Mouse (Mus musculus) heart, embryonic 16.5 days (tissue): Measurements from ENCODE around the gene Lrrc2. TPM values are rescaled to one million over a fixed set of nuclear protein-coding genes. Genes with fewer than 3 reads are reported as not detected.

Experiments used
- ATAC-seq: fragments of 200-750 bp; cut with Nextera tagmentation; replicated peaks from 2 replicates; pipeline ENCODE4 v1.8.0; 2017; ENCODE audit warnings: moderate number of reproducible peaks; ENCODE audit not compliant: insufficient read depth, low FRiP score; ENCODE audit errors: extremely low read depth
- H3K27ac ChIP-seq: fragments of 300-500 bp; sonication (generic); 2 replicates; pipeline ENCODE4 v1.5.1; 2014; ENCODE audit warnings: mild to moderate bottlenecking, low read length, control low read depth, moderate library complexity
- H3K27me3 ChIP-seq: fragments of 300-500 bp; sonication (generic); 2 replicates; pipeline ENCODE4 v1.6.1; 2014; ENCODE audit warnings: low read length, mixed read lengths; ENCODE audit not compliant: control insufficient read depth, insufficient read depth
- H3K36me3 ChIP-seq: fragments of 300-500 bp; sonication (generic); 2 replicates; pipeline ENCODE4 v1.6.1; 2014; ENCODE audit not compliant: control insufficient read depth, insufficient read depth
- H3K4me1 ChIP-seq: fragments of 300-500 bp; sonication (generic); 2 replicates; pipeline ENCODE4 v1.6.1; 2014; ENCODE audit warnings: low read length, mixed read lengths; ENCODE audit not compliant: control insufficient read depth, insufficient read depth
- H3K4me2 ChIP-seq: fragments of 300-500 bp; sonication (generic); 2 replicates; pipeline ENCODE4 v1.6.1; 2014; ENCODE audit warnings: low read depth, mild to moderate bottlenecking, control low read depth, low read length
- H3K4me3 ChIP-seq: fragments of 300-500 bp; sonication (generic); 2 replicates; pipeline ENCODE4 v1.5.1; 2014; ENCODE audit warnings: mild to moderate bottlenecking, control low read depth, low read length
- H3K9ac ChIP-seq: fragments of 300-500 bp; sonication (generic); 2 replicates; pipeline ENCODE4 v1.6.1; 2014; ENCODE audit warnings: low read length, control low read depth
- H3K9me3 ChIP-seq: fragments of 300-500 bp; sonication (generic); replicated peaks from 2 replicates; pipeline ENCODE4 v1.6.1; 2016; ENCODE audit warnings: low read length; ENCODE audit not compliant: control insufficient read depth
- WGBS: fragments of 180-500 bp; shearing (Covaris S2); extraction: QIAGEN DNeasy Blood & Tissue Kit; methylation state at CpG from one replicate; pipeline ENCODE4 v1.1.7; 2014; 5-methylcytosine and 5-hydroxymethylcytosine counted together
- polyA plus RNA-seq: library from polyadenylated mRNA; unstranded; fragments of >200 nt; fragmentation: Nextera tagmentation; extraction: Ambion mirVana; gene quantifications from 2 replicates; pipeline ENCODE4 v1.2.1, GENCODE M21; 2015

Gene Lrrc2
- polyA plus RNA-seq, 1 experiment from 2014 or later, result 8.6 TPM

DNA sequence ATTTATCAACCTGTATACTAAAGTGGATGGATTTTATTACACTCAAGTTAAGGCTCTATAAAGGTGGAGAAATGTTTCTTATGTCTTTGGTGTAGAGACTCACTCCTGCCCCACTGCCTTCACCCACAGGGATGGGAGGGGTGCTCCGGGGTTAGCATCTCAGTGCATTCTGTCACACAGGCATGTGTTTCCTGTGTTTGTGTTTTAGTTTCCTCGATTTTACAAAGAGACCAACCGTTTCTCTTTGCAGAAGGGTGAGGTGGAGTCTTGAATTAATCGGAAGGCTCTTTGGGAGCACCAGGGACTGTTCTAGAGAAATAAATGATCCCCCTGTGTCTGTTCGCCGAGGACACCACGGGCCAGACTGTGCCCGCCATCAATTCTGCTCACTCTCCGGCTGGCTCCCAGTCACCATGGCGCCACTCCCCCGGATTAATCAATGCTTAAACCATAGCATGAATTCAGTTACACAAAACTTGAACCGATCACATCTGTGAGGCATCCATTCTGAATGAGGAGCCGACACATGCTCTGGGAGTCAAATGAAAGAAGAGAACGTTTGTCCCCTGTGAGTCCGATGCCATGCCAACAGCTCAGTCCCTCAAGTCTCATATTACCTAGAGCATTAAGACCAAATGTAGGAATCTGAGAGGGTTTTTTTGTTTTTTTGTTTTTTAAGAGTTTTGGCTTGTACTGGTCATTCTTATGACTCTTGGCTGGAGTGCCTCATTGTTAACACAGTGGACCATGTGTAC, 30.5 kb upstream of the Lrrc2 start:
- no peak overlapping the region for H3K4me2 ChIP-seq
- no peaks in the 10 kb centered on the region for H3K36me3 ChIP-seq
- no peak for ATAC-seq
- H3K9me3 ChIP-seq, result no peaks in the 10 kb centered on the region
- WGBS, result 66% methylated on average over 15 of the region's 15 CpGs
- no peaks in the 10 kb centered on the region for H3K27me3 ChIP-seq
- no peak overlapping the region for H3K27ac ChIP-seq
- no peak overlapping the region for H3K9ac ChIP-seq
- H3K4me3 ChIP-seq, result no peak overlapping the region
- H3K4me1 ChIP-seq, result no peaks in the 10 kb centered on the region

GRCm38 (mm10) chr9:110922759-110923158, 28.6 kb upstream of the Lrrc2 start:
- no peak for ATAC-seq
- H3K9ac ChIP-seq, result no peak overlapping the region
- WGBS, result 10% methylated on average over 7 of the region's 7 CpGs
- no peaks in the 10 kb centered on the region for H3K27me3 ChIP-seq
- H3K9me3 ChIP-seq, result no peaks in the 10 kb centered on the region
- H3K27ac ChIP-seq, result no peak overlapping the region
- no peak overlapping the region for H3K4me3 ChIP-seq
- no peaks in the 10 kb centered on the region for H3K4me1 ChIP-seq
- H3K36me3 ChIP-seq, result no peaks in the 10 kb centered on the region
- no peak overlapping the region for H3K4me2 ChIP-seq

- 74% methylated on average over 6 of the region's 6 CpGs for WGBS
- Histone ChIP-seq H3K9ac (no peak overlapping the region), H3K4me2 (no peak overlapping the region), H3K4me3 (no peak overlapping the region), H3K4me1 (no peaks in the 10 kb centered on the region), H3K9me3 (no peaks in the 10 kb centered on the region), H3K27me3 (no peaks in the 10 kb centered on the region), H3K36me3 (no peaks in the 10 kb centered on the region), H3K27ac (no peak overlapping the region)
- no peak for ATAC-seq
Measured at GRCm38 (mm10) chr9:110931573-110931972, 19.8 kb upstream of the Lrrc2 start.

DNA sequence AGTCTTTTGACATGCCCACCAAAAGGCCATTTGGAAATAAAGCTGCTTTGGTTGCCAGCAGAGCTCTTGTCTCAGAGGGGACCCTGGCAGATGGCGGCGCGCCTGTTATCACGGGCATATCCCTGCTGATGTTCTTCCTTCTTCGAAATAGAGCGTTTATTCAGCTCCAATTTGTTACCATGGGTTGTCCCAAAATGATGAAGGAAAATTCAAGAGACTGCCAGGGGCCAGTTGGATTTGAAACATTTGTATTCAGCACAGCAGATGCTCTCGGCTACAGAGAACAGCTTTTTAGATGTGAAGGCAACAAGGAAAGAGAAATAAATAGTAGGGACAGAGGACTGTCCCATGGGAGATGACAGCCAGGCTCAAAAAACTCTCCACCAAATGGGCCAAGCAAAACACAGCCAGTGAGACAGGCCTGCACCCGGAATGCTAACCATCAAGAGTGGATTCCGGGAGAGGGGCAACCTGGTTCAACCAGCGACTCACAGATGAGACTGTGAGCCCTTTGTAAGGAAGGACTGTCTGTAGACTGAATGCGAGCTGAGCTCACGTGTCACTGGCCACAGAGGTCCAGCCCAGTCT, 17.4 kb upstream of the Lrrc2 start:
- Histone ChIP-seq H3K4me1 (no peaks in the 10 kb centered on the region), H3K9ac (no peak overlapping the region), H3K9me3 (no peaks in the 10 kb centered on the region), H3K27ac (no peak overlapping the region), H3K36me3 (no peaks in the 10 kb centered on the region), H3K4me3 (no peak overlapping the region), H3K4me2 (no peak overlapping the region), H3K27me3 (no peaks in the 10 kb centered on the region)
- no peak for ATAC-seq
- WGBS, result 81% methylated on average over 12 of the region's 12 CpGs

GRCm38 (mm10) chr9:110935941-110936340, 15.4 kb upstream of the Lrrc2 start:
- Histone ChIP-seq H3K27ac (no peak overlapping the region), H3K4me2 (no peak overlapping the region), H3K9me3 (no peaks in the 10 kb centered on the region), H3K4me1 (no peaks in the 10 kb centered on the region), H3K9ac (no peak overlapping the region), H3K27me3 (no peaks in the 10 kb centered on the region), H3K36me3 (no peaks in the 10 kb centered on the region), H3K4me3 (no peak overlapping the region)
- WGBS, result 71% methylated on average over 7 of the region's 7 CpGs
- ATAC-seq, result no peak

DNA sequence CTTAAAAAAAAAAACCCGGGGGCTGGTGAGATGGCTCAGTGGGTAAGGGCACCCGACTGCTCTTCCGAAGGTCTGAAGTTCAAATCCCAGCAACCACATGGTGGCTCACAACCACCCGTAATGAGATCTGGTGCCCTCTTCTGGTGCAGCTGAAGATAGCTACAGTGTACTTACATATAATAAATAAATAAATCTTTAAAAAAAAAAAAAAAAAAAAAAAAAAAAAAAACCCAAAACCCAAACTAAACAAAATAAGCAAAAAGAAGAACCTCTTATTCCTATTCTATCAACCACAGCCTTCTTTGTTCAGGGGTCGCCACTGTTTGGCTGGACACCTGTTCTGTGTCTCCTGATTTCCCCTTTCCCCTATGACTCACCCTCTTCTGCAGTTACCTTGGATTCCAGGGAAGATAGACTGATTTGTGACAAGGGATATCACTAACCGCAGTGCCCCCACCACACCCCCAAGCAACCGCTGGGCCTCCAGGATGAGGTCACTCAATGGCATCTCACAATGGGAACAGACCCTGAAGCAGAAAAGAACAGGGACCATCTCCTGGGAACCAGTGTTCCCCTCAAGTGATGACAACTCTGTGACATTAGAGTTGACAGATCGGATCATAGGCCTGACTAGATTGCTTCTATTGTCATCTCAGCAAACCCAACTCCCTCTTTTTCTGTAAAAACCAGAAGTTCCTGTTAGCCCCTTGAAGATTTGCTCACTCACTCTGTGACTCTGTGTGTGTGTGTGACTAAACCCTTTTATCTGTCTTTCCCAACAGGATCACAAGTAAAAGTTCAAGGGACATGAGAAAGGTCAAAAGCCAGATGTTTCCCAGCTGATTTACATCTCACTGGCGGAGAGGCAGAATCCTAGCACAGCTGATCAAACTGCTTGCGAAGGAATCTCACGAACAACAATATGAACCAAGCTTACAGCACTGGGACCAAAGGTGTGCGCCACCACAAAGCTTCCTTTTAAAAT, 13.5 kb upstream of the Lrrc2 start:
- no peak overlapping the region for H3K4me2 ChIP-seq
- 66% methylated on average over 12 of the region's 12 CpGs for WGBS
- no peak overlapping the region for H3K9ac ChIP-seq
- H3K4me3 ChIP-seq, result no peak overlapping the region
- H3K27me3 ChIP-seq, result no peaks in the 10 kb centered on the region
- no peaks in the 10 kb centered on the region for H3K36me3 ChIP-seq
- no peak overlapping the region for H3K27ac ChIP-seq
- ATAC-seq, result no peak
- H3K9me3 ChIP-seq, result no peaks in the 10 kb centered on the region
- no peaks in the 10 kb centered on the region for H3K4me1 ChIP-seq

- Histone ChIP-seq H3K9me3 (no peaks in the 10 kb centered on the region), H3K9ac (no peak overlapping the region), H3K4me1 (peaks cover 6% of the 10 kb centered on the region), H3K4me3 (no peak overlapping the region), H3K36me3 (no peaks in the 10 kb centered on the region), H3K27ac (no peak overlapping the region), H3K27me3 (peaks cover 15% of the 10 kb centered on the region; the same call in 1 of the 2 replicates), H3K4me2 (no peak overlapping the region)
- WGBS, result 30% methylated on average over 13 of the region's 13 CpGs
- peak; percentile 35; the same call in 1 of the 2 replicates for ATAC-seq
Measured at GRCm38 (mm10) chr9:110944265-110944664, 7.1 kb upstream of the Lrrc2 start.

DNA sequence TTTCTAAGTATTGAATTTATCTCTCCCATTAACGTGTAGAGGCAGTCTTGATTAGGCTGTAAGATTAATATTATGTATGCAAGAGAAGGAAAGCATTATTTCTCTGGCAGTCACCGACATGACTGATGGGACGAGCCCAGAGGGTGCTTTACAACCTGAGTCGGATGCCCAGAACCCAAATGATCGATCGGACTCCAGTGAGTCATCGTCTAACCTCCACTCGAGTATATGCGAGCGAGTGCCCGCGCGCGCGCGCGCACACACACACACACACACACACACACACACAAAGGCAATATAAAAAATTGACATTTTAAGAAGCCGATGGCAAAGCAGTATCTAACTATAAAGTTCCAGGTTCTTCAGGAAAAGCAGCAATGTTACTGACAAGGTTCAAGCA, 6.0 kb upstream of the Lrrc2 start:
- H3K27ac ChIP-seq, result no peak overlapping the region
- peaks cover 6% of the 10 kb centered on the region for H3K4me1 ChIP-seq
- no peak overlapping the region for H3K9ac ChIP-seq
- no peak for ATAC-seq
- no peak overlapping the region for H3K4me2 ChIP-seq
- no peaks in the 10 kb centered on the region for H3K9me3 ChIP-seq
- 28% methylated on average over 18 of the region's 18 CpGs for WGBS
- no peaks in the 10 kb centered on the region for H3K36me3 ChIP-seq
- H3K4me3 ChIP-seq, result no peak overlapping the region
- peaks cover 15% of the 10 kb centered on the region; the same call in 1 of the 2 replicates for H3K27me3 ChIP-seq
